Mouse (Mus musculus) adrenal gland, adult 8-10 months (tissue): ENCODE data around the gene Ttk. TPM values are rescaled to one million over a fixed set of nuclear protein-coding genes. Genes with fewer than 3 reads are reported as not detected.

Experiments
- DNase-seq: peaks from one replicate; pipeline ENCODE4 v3.0.0; 2022
- total RNA-seq, 4 experiments: library from RNA; stranded (reverse); gene quantifications; 2 replicates each; pipeline ENCODE4 v1.2.4; 2022

Ttk gene
- 1 to 10 TPM in 2 of 4 experiments, under 1 TPM in 2; 0.54 to 3.2 (median 1.1) TPM for total RNA-seq

DNA sequence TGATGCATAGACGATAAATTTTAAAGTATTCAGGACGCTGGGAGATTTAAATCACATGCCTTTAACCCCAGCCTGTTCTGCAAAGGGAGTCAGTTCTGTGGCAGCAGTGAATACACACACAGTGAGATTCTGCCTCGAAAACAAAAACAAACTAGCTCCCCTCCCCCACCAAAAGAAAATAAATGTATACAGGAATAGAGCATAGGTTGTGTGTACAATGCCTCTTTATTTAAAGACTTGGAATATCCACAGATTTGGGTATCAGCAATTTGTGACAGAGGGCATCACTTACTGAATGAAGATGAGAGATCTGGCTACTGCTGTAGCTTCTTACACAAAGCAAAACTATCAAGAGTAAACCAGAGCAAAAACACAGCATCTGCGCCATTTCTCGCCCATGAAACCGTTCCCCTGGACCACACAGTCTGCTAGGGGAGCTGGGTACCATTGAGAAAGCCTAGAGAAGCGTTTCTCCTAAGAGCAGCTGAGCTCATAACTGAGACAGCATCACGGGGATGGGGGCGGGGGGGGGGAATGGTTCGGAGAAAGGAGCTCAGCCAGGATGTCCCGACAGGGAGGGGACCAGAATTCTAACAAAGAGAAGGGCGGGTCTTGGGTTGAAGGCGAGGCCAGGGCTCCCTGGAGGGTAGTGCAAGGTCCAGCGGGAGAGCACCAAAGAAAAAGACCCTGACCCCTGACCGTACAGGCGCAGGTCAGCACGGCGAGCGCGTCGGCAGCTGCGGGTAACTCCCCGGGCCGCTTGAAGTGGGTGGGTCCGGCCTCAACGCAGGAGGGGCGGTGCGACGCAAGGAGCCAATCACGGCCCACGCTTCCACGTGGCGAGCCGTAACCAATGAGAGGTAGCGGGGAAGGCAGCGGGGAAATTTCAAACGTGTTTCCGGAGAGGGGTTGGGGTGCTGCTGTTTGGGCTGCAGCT is at the start of gene Ttk:
TSS of gene Ttk (plus strand) at position 879 of the 937 bp plus-strand sequence.
- DNase-seq, result peak; percentile 87

GRCm38 (mm10) chr9:83785501-83785900 is 49.0 kb upstream of the Ttk start:
- no peak for DNase-seq

- DNase-seq, result no peak
Observed at GRCm38 (mm10) chr9:83789326-83789725, 45.2 kb upstream of the Ttk start.

- no peak for DNase-seq
Observed at GRCm38 (mm10) chr9:83796875-83797274, 37.6 kb upstream of the Ttk start.

DNA sequence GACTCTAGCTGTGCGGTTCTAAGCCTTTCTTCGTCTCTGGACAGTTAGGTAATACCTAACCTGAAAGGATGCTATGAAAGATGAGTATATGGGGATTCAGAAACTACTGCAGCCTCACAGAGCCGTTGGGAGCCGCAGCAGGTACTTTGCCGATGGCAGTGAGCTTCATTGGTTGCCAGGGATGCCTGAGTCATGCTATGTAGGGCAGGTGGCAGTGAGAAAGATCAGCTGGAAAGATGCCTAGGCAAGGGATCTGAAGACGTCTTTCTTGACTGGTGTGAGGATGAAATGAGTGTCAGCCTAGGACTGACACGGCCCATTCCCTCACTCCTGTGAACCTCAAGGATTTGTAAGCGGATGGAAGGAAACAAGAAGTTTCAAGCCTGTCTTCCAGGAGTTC is 36.6 kb upstream of the Ttk start:
- no peak for DNase-seq

GRCm38 (mm10) chr9:83804341-83804740 is 30.1 kb upstream of the Ttk start:
- no peak for DNase-seq

- DNase-seq, result no peak
Observed at GRCm38 (mm10) chr9:83805164-83805976, 29.1 kb upstream of the Ttk start.

- DNase-seq, result peak; percentile 19
Observed at GRCm38 (mm10) chr9:83805977-83806815, 28.3 kb upstream of the Ttk start, which contains the start of gene Elovl4. Gene Elovl4 (minus strand): TSS chr9:83806277.

GRCm38 (mm10) chr9:83807562-83807961 is 26.9 kb upstream of the Ttk start:
- no peak for DNase-seq

DNA sequence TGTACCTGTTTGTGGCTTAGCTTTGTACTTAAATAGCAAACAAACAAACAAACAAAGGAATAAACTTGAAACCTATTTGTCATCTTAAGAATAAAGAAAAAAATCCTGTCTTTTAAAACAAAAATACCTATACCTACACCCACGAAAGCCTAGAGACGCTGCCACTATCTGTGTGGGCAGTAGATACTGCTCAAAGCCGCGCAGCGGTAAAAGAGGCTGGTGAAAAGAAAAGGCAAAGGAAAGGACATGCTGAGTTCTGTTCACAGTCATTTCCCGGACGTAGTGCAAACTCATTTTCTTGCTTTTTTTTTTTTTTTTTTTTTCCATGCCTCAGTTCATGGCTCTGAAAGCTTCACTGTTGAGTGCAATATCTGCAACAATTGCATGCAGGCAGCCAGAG is 15.3 kb upstream of the Ttk start:
- DNase-seq, result no peak

- peak; percentile 61 for DNase-seq
Observed at GRCm38 (mm10) chr9:83820976-83821375, 13.5 kb upstream of the Ttk start.

DNA sequence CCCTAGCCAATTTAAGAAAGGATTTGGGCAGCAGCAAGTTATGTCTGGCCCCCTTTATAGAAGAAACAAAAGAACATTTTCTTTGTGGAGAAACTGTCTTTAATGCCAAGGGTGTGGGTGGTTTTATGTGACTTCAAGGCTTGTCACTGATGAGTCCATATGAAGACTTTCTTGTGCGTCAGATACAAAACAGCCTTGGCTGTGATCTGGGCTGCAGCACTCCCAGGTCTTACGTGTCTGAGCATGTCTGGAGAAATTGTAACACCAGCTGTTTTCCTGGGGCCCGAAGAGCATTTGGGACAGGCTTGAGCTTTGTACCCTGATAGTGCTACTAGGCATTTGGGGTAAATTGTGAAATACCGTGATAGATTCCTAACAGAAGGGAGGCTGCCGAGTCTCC is 11.6 kb upstream of the Ttk start:
- DNase-seq, result no peak

- DNase-seq, result no peak
Observed at GRCm38 (mm10) chr9:83829896-83830295, 4.6 kb upstream of the Ttk start.

- no peak for DNase-seq
Observed at GRCm38 (mm10) chr9:83831152-83831551, 3.3 kb upstream of the Ttk start.

DNA sequence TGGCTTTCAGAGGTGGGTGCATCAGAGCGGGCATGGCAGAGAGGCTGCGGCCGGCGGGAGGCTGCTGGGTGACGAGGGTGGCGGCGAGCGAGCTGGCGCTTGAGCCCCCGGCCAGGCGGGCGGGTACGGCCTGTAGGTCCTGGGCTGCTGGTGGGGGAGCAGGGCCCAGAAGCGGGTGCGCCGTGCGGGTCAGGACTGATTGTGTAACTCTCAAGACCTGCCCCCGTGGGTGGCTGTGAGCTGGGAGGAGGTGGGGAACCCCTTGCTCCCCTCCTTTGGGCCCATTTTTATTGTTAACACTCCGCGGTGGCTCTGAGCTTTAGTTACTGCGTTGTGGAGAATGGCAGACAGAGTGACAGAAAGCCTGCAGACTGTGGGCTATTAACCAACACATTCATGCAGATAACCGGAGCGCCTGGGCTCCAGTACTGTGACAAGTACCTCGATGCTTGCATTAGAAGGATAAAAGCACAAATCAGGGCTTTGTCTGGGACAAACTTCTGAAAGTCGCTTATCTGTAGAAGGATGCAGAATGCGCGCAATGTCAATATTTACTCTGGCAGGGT is 342 bp downstream of the Ttk start:
- no peak for DNase-seq

GRCm38 (mm10) chr9:83852464-83852863 is 18.0 kb downstream of the Ttk start:
- DNase-seq, result no peak

- no peak for DNase-seq
Observed at GRCm38 (mm10) chr9:83865165-83865564, 30.7 kb downstream of the Ttk start.

DNA sequence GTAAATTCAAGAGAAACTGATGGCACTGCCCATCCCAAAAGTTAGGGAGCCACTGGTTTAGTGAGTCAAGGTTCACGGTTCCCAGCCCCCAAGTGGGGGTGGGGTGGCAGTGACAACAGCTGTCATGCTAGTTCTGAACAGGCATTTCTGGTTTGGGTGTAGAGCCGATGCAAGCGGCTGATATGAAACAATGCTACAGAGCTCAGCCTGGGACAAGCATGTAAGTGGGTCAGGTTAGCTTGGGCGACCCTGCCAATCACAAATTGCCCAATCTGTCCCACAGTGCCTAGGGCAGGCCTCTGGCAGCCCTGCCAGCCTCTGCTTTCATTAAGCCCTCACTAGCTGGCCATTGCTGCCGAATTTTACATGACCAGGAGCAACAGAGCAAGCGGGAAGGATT is 47.7 kb downstream of the Ttk start:
- peak; percentile 20 for DNase-seq

GRCm38 (mm10) chr9:83886149-83886548 is 51.7 kb downstream of the Ttk start:
- DNase-seq, result no peak

DNA sequence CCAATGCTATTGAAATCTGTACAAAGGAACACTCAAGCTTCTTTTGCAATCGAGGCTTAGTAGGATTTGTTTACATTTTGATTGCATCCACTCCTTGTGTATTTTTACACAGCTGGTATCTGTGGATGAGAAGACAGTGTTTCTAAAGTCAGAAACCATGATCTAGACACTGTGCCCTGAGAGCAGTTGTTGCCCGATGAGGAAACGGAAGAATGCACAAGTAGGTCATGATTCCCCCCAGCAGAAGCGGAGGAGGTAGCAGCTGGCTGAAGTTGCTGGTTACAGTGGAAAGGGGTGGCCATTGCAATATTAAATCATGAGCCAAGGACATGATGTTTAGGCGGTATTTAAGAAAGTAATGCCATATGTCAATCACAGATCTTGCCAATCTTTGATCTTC is 53.7 kb downstream of the Ttk start:
- DNase-seq, result no peak

DNA sequence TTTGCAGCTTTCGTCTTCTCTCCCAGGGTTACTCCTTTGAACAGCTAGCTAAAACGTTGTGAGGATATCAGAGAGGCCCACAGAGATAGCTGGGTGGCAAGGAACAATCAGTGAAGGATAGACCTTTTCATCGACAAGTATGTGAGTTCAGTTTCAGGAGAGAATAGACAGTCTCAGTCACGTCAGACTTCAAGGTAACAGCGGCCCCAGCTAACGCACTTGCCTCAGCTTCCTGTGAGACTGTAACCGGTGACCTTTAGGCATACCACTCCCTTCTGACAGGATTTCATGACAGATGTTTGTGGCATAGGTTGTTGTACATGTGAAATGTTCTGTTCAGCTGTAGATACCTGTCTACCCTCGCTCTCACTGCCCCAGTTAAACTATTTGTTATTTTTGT is 58.6 kb downstream of the Ttk start:
- DNase-seq, result no peak

DNA sequence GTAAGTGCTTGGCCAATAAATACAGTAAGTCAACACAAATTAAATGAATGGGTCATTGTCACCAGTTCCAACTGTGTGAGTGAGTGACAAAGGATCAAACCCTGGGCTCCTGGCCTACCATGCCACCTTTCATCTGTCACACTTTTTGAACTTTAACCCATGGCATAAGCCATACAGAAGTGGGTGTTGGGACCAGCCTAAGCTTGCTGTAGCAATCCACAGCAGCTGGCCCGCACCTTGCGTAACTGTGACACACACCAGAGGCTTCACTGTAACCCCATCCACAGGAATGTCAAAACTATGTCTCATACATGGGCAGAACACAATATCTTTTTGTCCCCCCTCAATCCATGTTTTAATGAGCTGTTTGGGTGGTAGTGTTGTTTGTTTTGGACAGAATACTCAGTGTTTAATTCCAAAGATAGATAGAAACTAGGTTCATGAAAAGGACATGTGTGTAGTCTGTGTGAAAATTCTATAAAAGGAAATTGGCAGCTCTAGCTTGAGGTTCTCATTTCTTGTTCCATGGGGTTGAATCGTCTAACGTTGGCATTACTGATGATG is 59.4 kb downstream of the Ttk start:
- no peak for DNase-seq
